Mouse (Mus musculus) heart, adult 9 months (tissue): ENCODE measurements around the gene Smok2a.
"Not testable (repeated sequence)": the region's sequence is repeated elsewhere in the genome, so short reads cannot be mapped to it uniquely, and the experiment has no call there.

Experiments
- DNase-seq, 2 experiments: peaks; one replicate each; pipeline ENCODE4 v3.0.0; 2022; ENCODE audit warnings: low spot score in 2 of 2

Gene Smok2a

DNA sequence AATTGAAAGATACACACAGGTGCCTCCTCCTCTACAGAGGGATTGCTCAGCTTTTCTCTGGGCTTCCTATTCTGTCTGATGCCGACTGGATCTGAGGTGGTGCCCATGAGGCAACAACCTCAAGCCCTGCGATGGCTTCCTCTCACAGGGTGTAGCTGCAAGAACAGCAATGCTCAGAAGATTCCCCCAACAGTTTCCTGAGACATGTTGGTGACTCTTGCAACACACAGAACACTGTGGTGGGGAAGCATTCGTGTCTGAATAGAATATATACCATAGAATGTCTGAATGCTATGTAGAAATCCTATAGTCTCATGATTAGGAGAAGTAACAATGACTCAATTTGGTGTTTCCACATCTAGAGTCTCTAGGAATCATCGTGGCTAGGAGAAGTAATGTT is 6.8 kb upstream of the Smok2a start:
- no peak for DNase-seq

DNA sequence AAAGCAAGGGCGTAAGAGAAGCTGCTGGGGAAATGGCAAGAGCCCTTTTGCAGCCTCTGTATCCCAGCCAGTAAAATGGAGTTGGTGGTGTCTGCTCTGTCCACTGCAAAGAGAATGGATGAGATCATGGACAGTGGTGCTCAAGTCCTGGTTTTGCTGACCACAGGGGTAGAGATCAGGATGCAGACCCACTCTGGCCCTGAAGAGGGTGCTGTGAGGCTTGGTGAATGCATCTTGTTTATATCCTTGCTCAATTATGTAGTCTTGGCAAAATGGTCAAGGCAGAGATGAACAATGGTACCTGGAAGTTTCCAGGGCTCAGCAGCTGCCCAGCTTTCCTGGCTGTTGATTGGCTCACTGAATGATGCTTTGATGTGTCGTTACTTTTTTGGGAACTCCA is 5.4 kb upstream of the Smok2a start:
- DNase-seq: no peak

- not testable (repeated sequence) for DNase-seq
Measured at GRCm38 (mm10) chr17:13221921-13222320, 933 bp downstream of the Smok2a start.

- DNase-seq: not testable (repeated sequence)
Measured at GRCm38 (mm10) chr17:13229957-13230356, 9.0 kb downstream of the Smok2a start, which contains the start of gene Smok2b. TSS of gene Smok2b (plus strand) at chr17:13230257.

- DNase-seq: not testable (repeated sequence)
Measured at GRCm38 (mm10) chr17:13239461-13239860, 18.5 kb downstream of the Smok2a start.

DNA sequence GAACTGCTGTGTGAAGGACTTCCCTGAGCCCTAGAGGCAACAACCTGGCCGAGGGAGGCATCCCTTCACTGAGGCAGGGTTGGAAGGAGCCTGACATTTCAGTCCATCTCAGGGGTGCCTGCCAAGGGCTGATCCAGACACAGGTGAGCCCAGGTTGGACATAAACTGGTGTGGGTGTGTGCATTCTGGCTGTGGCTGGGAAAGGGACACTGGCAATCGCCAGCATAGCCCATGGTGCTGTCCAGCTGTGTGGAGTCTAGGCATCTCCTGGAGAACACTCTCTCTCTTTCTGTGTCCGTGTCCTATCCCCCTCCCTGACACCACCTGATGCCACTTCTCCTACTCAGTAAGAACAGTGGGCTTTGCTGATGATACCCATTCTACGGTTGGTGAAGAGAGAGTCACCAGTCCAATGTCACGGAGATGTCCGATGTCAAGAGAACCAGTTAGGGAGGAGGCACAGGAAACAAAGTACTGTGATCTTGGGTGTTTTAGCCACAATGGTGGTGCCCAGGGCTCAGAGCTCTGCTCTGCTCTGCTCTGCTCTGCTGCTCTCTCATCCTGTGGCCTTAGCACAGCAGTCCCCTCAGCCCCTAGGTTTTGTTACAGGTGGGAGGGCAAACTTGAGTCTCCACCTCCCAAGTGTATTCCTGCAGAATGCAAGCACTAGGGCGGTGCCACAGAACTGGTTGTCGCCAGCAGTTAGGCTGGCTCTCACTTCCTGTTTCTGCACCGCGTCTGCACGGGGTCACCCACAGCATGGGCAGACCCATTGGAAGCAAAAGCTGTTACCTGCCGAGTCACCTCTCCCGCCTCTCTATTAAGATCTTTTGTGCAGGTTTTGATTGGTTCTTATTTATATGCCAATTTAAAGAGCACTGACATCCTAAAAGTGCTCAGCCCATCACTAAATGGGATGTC is 20.1 kb downstream of the Smok2a start:
- DNase-seq: not testable (repeated sequence)

- DNase-seq: not testable (repeated sequence)
Measured at GRCm38 (mm10) chr17:13254786-13255185, 33.8 kb downstream of the Smok2a start.
